Mouse (Mus musculus): ENCODE results near the gene Sema4g. TPM values are rescaled to one million over a fixed set of nuclear protein-coding genes. Genes with fewer than 3 reads are reported as not detected.
A peak's percentile ranks its signal among the peaks of the same experiment; 100 is the strongest.
"Not testable (repeated sequence)": the region's sequence is repeated elsewhere in the genome, so short reads cannot be mapped to it uniquely, and the experiment has no call there.

Sema4g gene
- total RNA-seq, 2 experiments from 2014 or later, result 0.56 to 0.72 TPM

DNA sequence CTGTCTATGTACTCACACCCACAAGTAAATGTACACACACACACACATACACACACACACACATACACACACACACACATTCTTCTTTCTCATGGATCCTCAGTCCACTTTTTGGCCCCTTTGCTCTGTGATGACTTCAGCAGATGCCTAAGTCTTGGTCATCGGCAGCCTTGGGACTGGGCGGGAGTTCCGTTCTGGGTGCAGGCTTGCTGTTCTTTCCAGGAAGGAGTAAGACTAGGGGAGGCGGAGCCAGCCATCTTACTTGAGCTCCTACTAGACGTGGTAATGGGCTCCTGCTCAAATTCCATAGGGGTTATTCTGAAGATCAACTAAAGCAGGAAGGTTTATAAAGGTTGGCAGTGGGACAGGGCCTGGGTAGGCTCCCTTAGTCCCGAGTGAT is 31.4 kb downstream of the Sema4g start:
- peak; percentile 69 to 76 for DNase-seq
- intact Hi-C loops (cut with DNase I), result no loop called here

DNA sequence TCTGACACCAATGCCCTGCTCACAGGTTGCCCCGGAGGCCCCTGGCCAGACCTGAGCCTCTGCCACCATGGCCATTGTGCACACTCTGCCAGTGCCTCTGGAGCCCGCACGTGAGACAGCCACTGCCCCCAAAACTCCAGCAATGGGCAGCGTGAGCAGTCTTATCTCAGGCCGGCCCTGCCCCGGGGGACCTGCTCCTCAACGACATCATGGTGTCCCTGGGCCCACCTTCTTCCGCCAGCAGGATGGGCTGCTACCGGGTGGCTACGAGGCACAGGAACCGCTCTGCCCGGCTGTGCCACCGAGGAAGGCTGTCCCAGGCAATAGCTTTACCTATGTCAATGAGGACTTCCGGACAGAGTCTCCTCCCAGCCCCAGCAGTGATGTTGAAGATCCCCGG is 32.5 kb downstream of the Sema4g start:
- intact Hi-C loops (cut with DNase I), result no loop called here
- DNase-seq, result no peak

DNA sequence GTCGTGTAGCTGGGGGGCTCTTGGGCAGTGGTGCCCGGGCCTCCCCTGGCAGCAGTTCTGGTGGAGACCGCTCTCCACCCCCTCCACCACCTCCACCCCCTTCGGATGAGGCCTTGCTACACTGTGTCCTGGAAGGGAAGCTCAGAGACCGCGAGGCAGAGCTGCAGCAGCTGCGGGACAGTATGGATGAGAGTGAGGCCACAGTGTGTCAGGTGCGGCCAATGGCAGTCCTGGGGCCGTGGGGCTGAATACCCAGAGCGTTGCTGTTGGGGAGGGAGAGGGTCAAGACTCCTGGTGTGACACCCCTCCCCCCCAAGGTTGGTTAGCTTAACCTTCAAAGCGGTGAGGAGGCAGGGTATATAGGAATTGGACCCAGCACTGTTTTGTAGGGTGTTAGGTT is 35.1 kb downstream of the Sema4g start:
- DNase-seq, result no peak
- intact Hi-C loops (cut with DNase I), result no loop called here

GRCm38 (mm10) chr19:45024775-45025174 is 35.9 kb downstream of the Sema4g start:
- DNase-seq, result no peak
- intact Hi-C loops (cut with DNase I), result no loop called here

DNA sequence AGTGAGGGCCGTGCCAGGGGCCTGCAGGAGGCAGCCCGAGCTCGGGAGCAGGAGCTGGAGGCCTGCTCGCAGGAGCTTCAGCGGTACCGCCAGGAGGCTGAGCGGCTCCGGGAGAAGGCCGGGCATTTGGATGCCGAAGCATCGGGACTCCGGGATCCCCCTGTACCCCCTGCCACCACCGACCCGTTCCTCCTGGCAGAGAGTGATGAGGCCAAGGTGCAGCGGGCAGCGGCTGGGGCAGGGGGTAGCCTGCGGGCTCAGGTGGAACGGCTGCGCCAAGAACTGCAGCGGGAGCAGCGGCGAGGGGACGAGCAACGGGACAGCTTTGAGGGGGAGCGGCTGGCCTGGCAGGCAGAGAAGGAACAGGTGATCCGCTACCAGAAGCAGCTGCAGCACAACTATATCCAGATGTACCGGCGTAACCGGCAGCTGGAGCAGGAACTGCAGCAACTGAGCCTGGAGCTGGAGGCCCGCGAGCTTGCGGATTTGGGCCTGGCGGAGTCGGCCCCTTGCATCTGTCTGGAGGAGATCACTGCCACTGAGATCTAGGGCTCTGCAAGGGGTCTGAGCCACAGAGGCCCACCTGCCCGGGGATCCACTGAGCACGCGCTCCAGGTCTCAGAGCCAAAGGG is 37.2 kb downstream of the Sema4g start:
- intact Hi-C loops (cut with DNase I), result no loop called here

DNA sequence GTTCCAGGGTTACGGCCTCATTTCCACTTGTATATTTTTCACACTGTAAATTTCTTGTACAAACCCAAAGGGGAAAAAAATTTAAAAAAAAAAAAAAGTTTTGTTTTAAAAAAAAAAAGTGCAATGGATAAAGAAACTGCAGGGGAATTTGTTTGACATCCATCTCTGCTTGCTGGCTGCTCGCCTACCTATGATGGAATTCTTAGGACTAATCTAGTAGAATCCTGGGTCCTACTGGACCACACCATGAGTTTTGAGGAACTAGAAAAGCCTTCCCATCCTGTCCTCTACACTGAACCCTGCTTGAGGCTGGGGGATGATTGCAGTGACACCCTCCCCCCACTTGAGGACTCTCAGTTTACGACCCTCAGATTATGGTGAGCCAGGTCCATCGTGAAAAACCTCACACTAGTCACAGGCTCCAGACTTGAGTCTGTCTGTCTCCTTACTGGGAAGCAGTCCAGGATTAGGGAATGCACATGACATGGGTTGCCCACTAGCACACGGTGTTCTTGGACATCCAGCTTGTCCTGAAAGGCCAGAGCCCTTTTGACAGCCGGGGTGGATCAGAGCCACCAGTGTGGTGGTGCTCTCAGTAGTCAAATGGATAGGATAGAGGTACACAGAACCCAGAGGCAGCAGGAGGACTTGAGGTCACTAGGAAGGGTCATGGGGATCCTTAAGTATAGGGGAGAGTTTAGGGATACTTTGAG is 38.2 kb downstream of the Sema4g start:
- DNase-seq, result no peak
- intact Hi-C loops (cut with DNase I), result no loop called here

More for the DNA sequence above, 37.2 kb downstream of the Sema4g start:
- DNase-seq, result no peak

GRCm38 (mm10) chr19:45027848-45028247 is 38.9 kb downstream of the Sema4g start:
- no peak for DNase-seq
- intact Hi-C loops (cut with DNase I), result no loop called here

DNA sequence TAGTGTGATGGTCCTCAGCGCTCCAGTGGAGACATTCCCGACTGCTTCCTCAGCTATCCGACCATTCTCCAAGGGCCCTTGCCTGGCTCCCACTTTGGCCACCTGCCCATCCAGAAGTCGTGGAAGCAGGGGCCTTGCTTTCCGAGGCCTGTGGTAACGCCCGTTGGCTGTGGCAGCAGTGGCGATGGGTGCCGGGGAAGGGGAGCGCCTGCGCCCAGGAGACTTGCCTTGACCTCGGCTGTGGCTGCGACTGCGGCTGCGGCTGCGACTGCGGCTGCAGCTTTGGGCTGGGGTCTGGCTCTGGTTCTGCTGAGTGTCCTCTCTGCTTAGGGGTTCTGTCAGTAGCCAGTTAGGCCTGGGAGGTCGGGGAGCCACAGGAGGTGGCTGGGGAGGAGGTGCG is 39.8 kb downstream of the Sema4g start:
- intact Hi-C loops (cut with DNase I), result no loop called here
- DNase-seq, result no peak

- intact Hi-C loops (cut with DNase I), result no loop called here
- no peak for DNase-seq
These were observed 40.7 kb downstream of the Sema4g start for GRCm38 (mm10) chr19:45029571-45029970.

DNA sequence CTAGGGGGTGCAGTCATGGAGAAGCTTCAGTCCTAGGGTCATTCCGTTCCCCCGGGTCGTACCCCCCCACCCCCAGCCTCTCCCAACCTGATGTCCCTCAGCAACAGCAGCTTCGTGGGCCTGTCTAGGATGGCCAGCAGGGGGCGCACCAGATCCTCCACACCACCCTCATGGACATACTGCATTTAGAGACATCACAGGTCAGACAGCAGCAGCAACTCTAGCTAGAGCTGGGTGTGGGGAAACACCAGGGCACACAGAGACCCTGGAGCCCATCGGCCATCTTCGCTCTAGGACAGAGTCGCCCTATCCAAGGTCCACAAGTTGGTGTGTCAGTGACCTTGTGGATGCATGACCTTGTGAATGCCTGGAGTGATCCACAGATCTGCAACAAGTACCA is 41.2 kb downstream of the Sema4g start:
- intact Hi-C loops (cut with DNase I), result no loop called here
- DNase-seq, result peak; percentile 76 to 80

GRCm38 (mm10) chr19:45030746-45031693 is 42.1 kb downstream of the Sema4g start:
- peak; percentile 81 to 88 for DNase-seq
- intact Hi-C loops (cut with DNase I), result loop anchor here (1.0 kb wide), 2 partner anchors 19 to 42 kb away; partner anchors contain the start of gene Sema4g

- intact Hi-C loops (cut with DNase I), result loop anchor here (1.0 kb wide), 2 partner anchors 19 to 42 kb away; partner anchors contain the start of gene Sema4g
- peak; percentile 75 to 89 for DNase-seq
These were observed 42.9 kb downstream of the Sema4g start for GRCm38 (mm10) chr19:45031780-45032179.

DNA sequence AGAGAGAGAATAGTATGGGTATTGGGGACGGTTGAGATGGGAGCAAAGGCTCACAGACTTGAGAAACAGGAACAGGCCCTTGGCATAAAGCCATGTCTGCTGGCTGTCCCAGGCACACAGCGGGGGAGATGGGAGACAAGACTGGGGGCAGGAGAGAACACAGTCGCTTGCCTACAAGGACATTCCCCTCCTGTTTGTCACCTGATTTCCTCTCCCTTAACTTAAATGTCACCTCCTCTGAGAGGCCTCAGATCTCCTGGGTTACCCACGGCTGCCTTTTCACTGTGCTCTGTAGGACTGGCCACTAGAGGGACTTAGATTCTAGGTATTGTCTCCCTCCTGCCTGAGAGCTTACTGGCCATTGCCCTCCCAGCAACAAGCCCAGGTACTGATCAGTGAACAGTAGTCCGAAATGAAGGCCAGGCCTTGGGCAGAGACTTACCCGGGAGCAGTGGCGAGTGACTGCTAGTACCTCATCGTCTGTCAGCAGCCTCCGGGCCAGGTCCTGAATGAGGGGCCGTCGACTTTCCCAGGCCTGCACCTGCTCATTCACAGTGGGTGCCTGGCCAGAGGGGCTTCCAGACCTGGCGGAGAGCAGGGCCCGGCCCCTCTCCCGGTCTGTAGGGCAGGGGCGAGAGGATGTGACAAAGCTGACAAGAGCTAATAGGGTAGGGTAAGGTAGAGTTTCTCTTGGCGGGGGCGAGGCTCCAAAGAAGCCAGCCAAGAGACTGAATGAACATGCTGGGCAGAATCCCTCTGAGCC is 43.9 kb downstream of the Sema4g start:
- intact Hi-C loops (cut with DNase I), result no loop called here
- no peak for DNase-seq

DNA sequence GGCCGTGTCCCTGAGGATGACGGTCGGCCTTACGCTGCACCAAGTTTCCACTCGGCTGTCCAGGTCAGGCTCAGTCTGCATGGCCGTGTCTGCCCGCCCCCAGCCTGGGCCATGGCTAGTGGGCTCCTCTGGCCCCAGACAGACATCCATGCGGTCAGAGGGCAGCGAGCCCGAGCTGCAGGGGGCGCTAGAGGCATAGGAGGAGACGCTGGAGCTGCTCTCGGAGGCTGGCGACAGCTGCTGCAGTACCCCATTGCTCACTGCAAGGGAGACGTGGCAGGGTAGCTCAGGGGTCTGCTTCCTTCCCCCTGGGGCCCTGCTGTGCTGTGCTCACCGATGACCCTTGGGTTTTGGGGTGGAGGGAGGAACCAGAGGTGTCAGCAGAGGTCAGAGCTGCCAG is 48.0 kb downstream of the Sema4g start:
- intact Hi-C loops (cut with DNase I), result no loop called here
- peak; percentile 66 to 73 for DNase-seq

- intact Hi-C loops (cut with DNase I); DNase-seq: not testable (repeated sequence)
These were observed 49.3 kb downstream of the Sema4g start for GRCm38 (mm10) chr19:45038198-45038597.

DNA sequence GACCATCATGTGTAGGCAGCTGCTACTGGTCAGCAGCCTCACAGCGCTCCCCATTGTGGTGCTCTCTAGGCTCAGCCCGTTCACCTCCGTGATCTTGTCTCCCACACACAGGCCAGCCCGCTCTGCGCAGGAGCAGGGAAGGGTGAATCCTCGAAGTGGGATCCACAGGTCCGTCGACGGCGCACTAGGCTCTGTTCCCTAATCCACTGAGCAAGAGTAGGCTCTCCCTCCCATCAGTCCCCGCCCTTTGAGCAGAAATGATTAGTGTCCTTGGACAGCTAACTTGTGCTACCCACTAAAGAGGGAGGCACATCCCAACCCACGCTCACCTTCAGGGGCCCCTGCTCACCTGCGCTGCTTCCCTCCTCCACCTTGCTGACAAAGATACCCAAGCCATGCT is 51.3 kb downstream of the Sema4g start:
- intact Hi-C loops (cut with DNase I), result no loop called here
- no peak for DNase-seq

DNA sequence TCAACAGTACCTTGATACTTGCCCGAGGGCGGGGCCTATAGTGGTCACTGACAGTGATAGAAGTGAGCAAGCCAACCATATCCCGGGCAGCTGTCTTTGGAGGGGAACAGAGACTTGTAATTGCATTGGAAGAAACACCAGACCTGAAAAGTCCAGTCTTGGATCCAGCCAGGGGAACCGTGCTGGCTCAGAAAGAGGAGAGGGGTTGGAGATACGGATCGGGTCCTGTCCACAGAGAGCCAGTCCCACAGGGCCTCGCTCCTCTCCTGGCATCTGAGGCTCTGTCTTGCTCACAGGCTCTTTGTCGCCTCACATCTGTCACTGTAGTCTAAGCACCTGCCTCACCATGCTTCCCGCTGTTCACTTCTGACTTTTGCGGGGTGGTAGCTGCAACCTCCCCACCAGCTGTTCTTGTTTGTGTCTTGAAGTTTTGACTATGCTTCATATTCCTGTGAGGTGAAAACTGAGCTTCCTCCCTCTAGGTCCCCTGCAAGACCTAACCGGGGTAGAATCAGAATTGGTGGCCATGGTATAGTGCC is 55.6 kb downstream of the Sema4g start:
- no peak for DNase-seq
- intact Hi-C loops (cut with DNase I), result no loop called here

DNA sequence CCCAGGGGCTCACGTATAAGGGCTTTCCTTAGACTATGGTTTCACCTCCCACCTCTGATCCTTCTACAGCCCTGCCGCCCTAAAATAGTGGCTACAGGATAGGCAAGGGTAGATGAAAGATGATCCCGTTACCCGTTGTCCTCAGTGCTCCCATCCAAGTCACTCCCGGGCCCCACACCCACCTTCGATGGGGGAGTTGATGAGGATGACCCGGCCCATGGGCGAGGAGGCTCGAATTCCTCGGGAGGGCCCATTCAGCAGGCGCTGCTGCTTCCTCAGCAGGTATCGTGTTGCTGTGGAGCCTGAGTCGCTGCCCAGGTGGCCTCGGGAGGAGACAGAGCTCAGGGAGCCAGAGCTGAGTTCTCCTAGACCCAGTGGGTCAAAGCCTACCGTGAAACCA is 56.3 kb downstream of the Sema4g start:
- intact Hi-C loops (cut with DNase I), result no loop called here
- DNase-seq, result no peak

- intact Hi-C loops (cut with DNase I), result no loop called here
- no peak for DNase-seq
These were observed 56.8 kb downstream of the Sema4g start, which contains the start of gene Pdzd7 for GRCm38 (mm10) chr19:45045651-45046050. Pdzd7 (minus strand) TSS chr19:45045717.
